Mouse (Mus musculus) embryonic facial prominence, embryonic 11.5 days (tissue): ENCODE measurements around the gene Spryd3. TPM values are rescaled to one million over a fixed set of nuclear protein-coding genes. Genes with fewer than 3 reads are reported as not detected.

ENCODE experiments used
- ATAC-seq: fragments of 200-750 bp; cut with Nextera tagmentation; replicated peaks from 2 replicates; pipeline ENCODE4 v1.8.0; 2017; ENCODE audit warnings: low read depth; ENCODE audit not compliant: insufficient number of reproducible peaks, low FRiP score, low TSS enrichment
- DNase-seq: peaks from one replicate; pipeline ENCODE4 v3.0.0-alpha.2; 2015; ENCODE audit warnings: low spot score
- H3K27ac ChIP-seq: fragments of 300-500 bp; sonication (generic); replicated peaks from 2 replicates; pipeline ENCODE4 v1.5.1; 2014; ENCODE audit warnings: mild to moderate bottlenecking, low read depth, low read length, control low read depth
- H3K27me3 ChIP-seq: fragments of 300-500 bp; sonication (generic); 2 replicates; pipeline ENCODE4 v1.6.1; 2014; ENCODE audit warnings: mild to moderate bottlenecking, low read length, moderate library complexity, mixed read lengths; ENCODE audit not compliant: control insufficient read depth, insufficient read depth
- H3K36me3 ChIP-seq: fragments of 300-500 bp; sonication (generic); replicated peaks from 2 replicates; pipeline ENCODE4 v1.6.1; 2014; ENCODE audit warnings: low read depth, mild to moderate bottlenecking, low read length, moderate library complexity, mixed read lengths; ENCODE audit not compliant: control insufficient read depth, insufficient read depth
- H3K4me1 ChIP-seq: fragments of 300-500 bp; sonication (generic); 2 replicates; pipeline ENCODE4 v1.6.1; 2014; ENCODE audit warnings: low read length, mixed read lengths; ENCODE audit not compliant: control insufficient read depth, insufficient read depth
- H3K4me2 ChIP-seq: fragments of 300-500 bp; sonication (generic); 2 replicates; pipeline ENCODE4 v1.6.1; 2014; ENCODE audit warnings: low read depth, mild to moderate bottlenecking, control low read depth, low read length, moderate library complexity
- H3K4me3 ChIP-seq: fragments of 300-500 bp; sonication (generic); 2 replicates; pipeline ENCODE4 v1.5.1; 2014; ENCODE audit warnings: low read depth, low read length, control low read depth
- H3K9ac ChIP-seq: fragments of 300-500 bp; sonication (generic); replicated peaks from 2 replicates; pipeline ENCODE4 v1.6.1; 2014; ENCODE audit warnings: mild to moderate bottlenecking, control low read depth, low read length
- H3K9me3 ChIP-seq: fragments of 300-500 bp; sonication (generic); replicated peaks from 2 replicates; pipeline ENCODE4 v1.6.1; 2016; ENCODE audit warnings: mild to moderate bottlenecking, low read length, inconsistent platforms, mixed read lengths; ENCODE audit not compliant: control insufficient read depth
- WGBS: fragments of 180-500 bp; shearing (Covaris S2); extraction: QIAGEN DNeasy Blood & Tissue Kit; methylation state at CpG from one replicate; pipeline ENCODE4 v1.1.7; 2014; 5-methylcytosine and 5-hydroxymethylcytosine counted together
- polyA plus RNA-seq: library from polyadenylated mRNA; unstranded; fragments of >200 nt; fragmentation: Nextera tagmentation; extraction: Ambion mirVana; gene quantifications from 2 replicates; pipeline ENCODE4 v1.2.1, GENCODE M21; 2014

Gene Spryd3
- polyA plus RNA-seq, 1 experiment from 2014 or later = 8.2 TPM

DNA sequence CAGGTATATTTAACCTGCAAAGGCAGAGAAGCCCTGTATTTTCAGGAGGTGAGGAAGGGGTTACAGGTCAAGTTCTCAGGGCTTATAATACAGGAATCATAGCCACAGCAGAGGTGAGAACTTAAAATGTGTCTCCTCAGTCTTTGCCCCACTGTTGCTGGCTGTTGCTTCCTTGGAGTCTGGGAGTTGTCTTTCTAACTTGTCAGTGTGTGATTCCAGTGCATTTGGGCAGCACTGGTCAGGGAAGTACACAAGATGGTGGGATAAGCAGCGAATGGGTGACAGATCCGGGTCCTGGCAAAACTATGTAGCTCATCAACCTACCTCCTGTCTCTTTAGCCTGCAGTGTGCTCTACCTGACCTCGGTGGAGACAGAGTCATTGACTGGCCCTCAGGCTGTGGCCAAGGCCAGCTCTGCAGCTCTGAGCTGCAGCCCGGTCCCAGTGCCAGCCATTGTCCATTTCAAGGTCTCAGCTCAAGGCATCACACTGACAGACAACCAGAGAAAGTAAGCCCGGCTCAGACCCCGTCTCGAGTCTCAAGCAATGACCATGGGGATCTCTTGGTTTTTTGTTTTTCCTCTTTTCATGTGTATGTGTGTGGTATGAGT lies 21.3 kb downstream of the Spryd3 start:
- Histone ChIP-seq H3K9ac (no peak overlapping the region), H3K36me3 (peaks cover 4% of the 10 kb centered on the region), H3K4me3 (no peak overlapping the region), H3K27ac (no peak overlapping the region), H3K27me3 (no peaks in the 10 kb centered on the region), H3K4me1 (no peaks in the 10 kb centered on the region), H3K9me3 (no peaks in the 10 kb centered on the region), H3K4me2 (no peak overlapping the region)
- no peak for ATAC-seq
- WGBS = 83% methylated on average over 7 of the region's 7 CpGs
- no peak for DNase-seq

DNA sequence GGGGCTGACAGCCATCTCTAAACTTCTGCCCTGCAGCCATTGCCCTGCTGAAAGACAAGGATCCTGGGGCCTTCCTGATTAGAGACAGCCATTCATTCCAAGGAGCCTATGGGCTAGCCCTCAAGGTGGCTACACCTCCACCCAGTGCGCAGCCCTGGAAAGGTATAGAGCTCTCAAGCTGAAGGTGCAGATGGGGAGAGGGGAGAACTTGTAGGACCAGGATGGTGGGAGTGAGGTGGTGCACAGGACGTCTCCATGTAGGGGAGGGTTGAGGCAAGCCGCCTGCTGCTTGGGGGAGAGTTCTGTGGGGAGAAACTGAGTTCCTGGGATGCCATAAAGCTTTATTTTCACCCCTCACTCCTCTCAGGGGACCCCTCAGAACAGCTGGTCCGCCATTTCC lies 22.4 kb downstream of the Spryd3 start:
- Histone ChIP-seq H3K4me2 (no peak overlapping the region), H3K36me3 (peaks cover 3% of the 10 kb centered on the region), H3K9me3 (no peaks in the 10 kb centered on the region), H3K27me3 (no peaks in the 10 kb centered on the region), H3K9ac (no peak overlapping the region), H3K4me1 (no peaks in the 10 kb centered on the region), H3K4me3 (no peak overlapping the region), H3K27ac (no peak overlapping the region)
- DNase-seq = no peak
- no peak for ATAC-seq
- WGBS = 83% methylated on average over 4 of the region's 4 CpGs

GRCm38 (mm10) chr15:102112827-102113226 lies 23.2 kb downstream of the Spryd3 start:
- no peaks in the 10 kb centered on the region; the same call in 1 of the 2 replicates for H3K36me3 ChIP-seq
- 81% methylated on average over 8 of the region's 8 CpGs for WGBS
- H3K4me3 ChIP-seq = no peak overlapping the region
- no peaks in the 10 kb centered on the region for H3K27me3 ChIP-seq
- no peaks in the 10 kb centered on the region for H3K4me1 ChIP-seq
- no peak overlapping the region for H3K27ac ChIP-seq
- ATAC-seq (no peak), DNase-seq (no peak)
- H3K4me2 ChIP-seq = no peak overlapping the region
- H3K9me3 ChIP-seq = no peaks in the 10 kb centered on the region
- H3K9ac ChIP-seq = no peak overlapping the region

- no peak overlapping the region for H3K4me2 ChIP-seq
- H3K27me3 ChIP-seq = no peaks in the 10 kb centered on the region
- H3K9ac ChIP-seq = no peak overlapping the region
- 90% methylated on average over 6 of the region's 6 CpGs for WGBS
- DNase-seq = no peak
- no peaks in the 10 kb centered on the region; the same call in 1 of the 2 replicates for H3K36me3 ChIP-seq
- no peak overlapping the region for H3K27ac ChIP-seq
- no peak for ATAC-seq
- H3K4me1 ChIP-seq = peaks cover 2% of the 10 kb centered on the region; the same call in 1 of the 2 replicates
- H3K4me3 ChIP-seq = no peak overlapping the region
- no peaks in the 10 kb centered on the region for H3K9me3 ChIP-seq
These were observed 23.9 kb downstream of the Spryd3 start for GRCm38 (mm10) chr15:102112181-102112580.

DNA sequence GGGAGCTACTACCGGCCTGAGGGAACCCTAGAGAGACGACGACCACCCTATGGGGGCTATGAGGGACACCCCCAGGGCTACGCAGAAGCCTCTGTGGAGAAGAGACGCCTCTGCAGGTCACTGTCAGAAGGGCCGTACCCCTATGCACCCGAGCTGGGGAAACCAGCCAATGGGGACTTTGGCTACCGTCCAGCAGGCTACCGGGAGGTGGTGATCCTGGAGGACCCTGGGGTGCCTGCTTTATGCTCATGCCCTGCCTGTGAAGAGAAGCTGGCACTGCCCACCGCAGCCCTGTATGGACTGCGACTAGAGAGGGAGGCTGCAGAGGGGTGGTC lies 24.6 kb downstream of the Spryd3 start:
- H3K27ac ChIP-seq = no peak overlapping the region
- ATAC-seq (no peak), DNase-seq (no peak)
- H3K4me2 ChIP-seq = no peak overlapping the region
- no peak overlapping the region for H3K4me3 ChIP-seq
- 90% methylated on average over 11 of the region's 11 CpGs for WGBS
- no peaks in the 10 kb centered on the region for H3K9me3 ChIP-seq
- no peaks in the 10 kb centered on the region; the same call in 1 of the 2 replicates for H3K27me3 ChIP-seq
- peaks cover 5% of the 10 kb centered on the region for H3K4me1 ChIP-seq
- H3K9ac ChIP-seq = no peak overlapping the region
- no peaks in the 10 kb centered on the region; the same call in 1 of the 2 replicates for H3K36me3 ChIP-seq

GRCm38 (mm10) chr15:102110701-102111494 lies 25.1 kb downstream of the Spryd3 start:
- H3K27me3 ChIP-seq = no peaks in the 10 kb centered on the region; the same call in 1 of the 2 replicates
- H3K4me2 ChIP-seq = no peak overlapping the region
- H3K9ac ChIP-seq = no peak overlapping the region
- no peak overlapping the region for H3K27ac ChIP-seq
- no peaks in the 10 kb centered on the region; the same call in 1 of the 2 replicates for H3K36me3 ChIP-seq
- 82% methylated on average over 29 of the region's 29 CpGs for WGBS
- no peaks in the 10 kb centered on the region for H3K9me3 ChIP-seq
- no peak overlapping the region for H3K4me3 ChIP-seq
- peaks cover 8% of the 10 kb centered on the region for H3K4me1 ChIP-seq
- no peak for ATAC-seq
- no peak for DNase-seq

DNA sequence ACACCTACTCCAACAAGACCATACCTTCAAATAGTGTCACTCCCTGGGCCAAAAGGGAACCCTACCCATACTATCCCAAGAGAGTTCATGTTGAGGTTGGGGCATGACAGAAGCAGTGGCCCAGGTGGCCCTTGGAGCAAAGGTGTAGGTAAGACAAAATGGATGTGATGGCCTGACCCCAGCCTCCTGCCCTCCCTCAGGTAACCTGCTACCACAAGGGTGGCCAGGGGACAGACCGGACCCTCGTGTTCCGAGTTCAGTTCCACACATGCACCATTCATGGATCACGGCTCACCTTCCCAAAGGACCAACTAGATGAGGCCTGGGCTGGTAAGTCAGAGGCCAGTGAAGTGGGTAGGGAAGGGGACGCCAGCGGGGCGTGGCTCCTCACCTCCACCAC lies 25.8 kb downstream of the Spryd3 start:
- WGBS = 95% methylated on average over 7 of the region's 7 CpGs
- no peak for ATAC-seq

More for the DNA sequence above, 25.8 kb downstream of the Spryd3 start:
- no peak for DNase-seq
- H3K4me3 ChIP-seq = no peak overlapping the region
- no peak overlapping the region for H3K27ac ChIP-seq
- H3K4me2 ChIP-seq = no peak overlapping the region
- H3K9me3 ChIP-seq = no peaks in the 10 kb centered on the region
- H3K9ac ChIP-seq = no peak overlapping the region
- H3K27me3 ChIP-seq = no peaks in the 10 kb centered on the region; the same call in 1 of the 2 replicates
- no peaks in the 10 kb centered on the region; the same call in 1 of the 2 replicates for H3K36me3 ChIP-seq
- peaks cover 8% of the 10 kb centered on the region for H3K4me1 ChIP-seq
